Mouse (Mus musculus): ENCODE data around the gene Cdx4. TPM values are rescaled to one million over a fixed set of nuclear protein-coding genes. Genes with fewer than 3 reads are reported as not detected.

Cdx4 gene
- total RNA-seq (2012; rRNA removed) = not detected in 2 replicates
- not detected for polyA plus RNA-seq (2012; ENCODE audit: insufficient read depth in 1 of 2, insufficient read length in 2 of 2, low read depth in 1 of 2, low replicate concordance in 2 of 2, missing spikeins in 1 of 2)

DNA sequence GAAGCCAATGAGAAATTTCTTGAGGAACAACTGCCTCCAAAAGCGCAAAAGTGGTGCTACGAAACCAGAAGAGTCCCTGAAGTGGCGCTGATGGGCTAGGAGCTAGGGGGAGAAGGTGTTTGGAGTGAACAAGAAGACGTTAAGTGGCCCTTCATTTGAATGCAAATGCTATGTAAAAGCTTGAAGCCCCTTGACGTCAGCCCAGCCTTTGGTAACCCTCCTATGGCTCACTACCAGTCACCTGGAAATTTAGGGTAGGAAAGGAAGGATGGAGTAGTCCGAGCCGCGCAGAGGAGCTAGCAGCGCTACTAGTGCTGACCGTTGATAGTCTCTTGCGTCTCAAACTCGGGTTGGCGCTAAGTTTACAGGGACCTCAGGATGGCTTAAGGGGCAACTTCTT is at the start of gene Cdx4:
Cdx4 (plus strand) TSS at position 253 of the 400 bp plus-strand sequence.
- H3K27me3 ChIP-seq (ENCODE audit: control insufficient read depth in 1 of 2, insufficient read depth in 2 of 2, low read length in 2 of 2) = no peaks in the 10 kb centered on the region
- no peak within 1 kb of the TSS for H3K9ac ChIP-seq (ENCODE audit: control insufficient read depth, low read depth, low read length, poor library complexity, severe bottlenecking)
- no peaks in the 10 kb centered on the region for H3K4me1 ChIP-seq (ENCODE audit: control insufficient read depth in 1 of 2, insufficient read depth in 2 of 2, low read length in 2 of 2)
- H3K36me3 ChIP-seq (ENCODE audit: control insufficient read depth in 1 of 2, insufficient read depth in 2 of 2, low read length in 2 of 2) = no peaks in the 10 kb centered on the region
- H3K79me2 ChIP-seq (ENCODE audit: control insufficient read depth, insufficient read depth, low read length, poor library complexity) = no peaks in the 10 kb centered on the region
- no peak for DNase-seq (ENCODE audit: low read depth, low spot score)
- no peaks in the 10 kb centered on the region for H3K9me3 ChIP-seq (replicated peaks; ENCODE audit: insufficient read depth, low read length)
- no peak within 1 kb of the TSS for H3K27ac ChIP-seq (ENCODE audit: control insufficient read depth, low read depth, low read length)
- no peak for TF ChIP-seq RAD21 (IDR thresholded peaks at IDR 0.05; ENCODE audit: low read depth, low read length)
- TF ChIP-seq MEF2A (IDR thresholded peaks at IDR 0.05; ENCODE audit: extremely low read depth, insufficient replicate concordance, low read depth, low read length, poor library complexity, severe bottlenecking) = no peak
- TF ChIP-seq MAFK (IDR thresholded peaks at IDR 0.05; ENCODE audit: borderline replicate concordance, low read depth, low read length) = no peak
- no peak for TF ChIP-seq MXI1 (IDR thresholded peaks at IDR 0.05; ENCODE audit: low read depth, low read length)
- no peak for TF ChIP-seq E2F4 (IDR thresholded peaks at IDR 0.05; ENCODE audit: borderline replicate concordance, low read depth, low read length)
- TF ChIP-seq GABPA (IDR thresholded peaks at IDR 0.05; ENCODE audit: low read depth, low read length) = no peak
- no peak for TF ChIP-seq USF2 (IDR thresholded peaks at IDR 0.05; ENCODE audit: borderline replicate concordance in 1 of 2, insufficient read depth in 1 of 2, low read depth in 1 of 2, low read length in 2 of 2)
- no peak for TF ChIP-seq JUND (IDR thresholded peaks at IDR 0.05; ENCODE audit: low read depth, low read length)
- no peak for TF ChIP-seq USF1 (IDR thresholded peaks at IDR 0.05; ENCODE audit: low read depth, low read length)
- no peak for TF ChIP-seq KAT2A (conservative IDR thresholded peaks at IDR 0.05; ENCODE audit: low read depth, low read length)
- TF ChIP-seq CTCF (IDR thresholded peaks at IDR 0.05 in 2 of 3, conservative IDR thresholded peaks at IDR 0.05 in 1 of 3; ENCODE audit: control insufficient read depth in 1 of 3, insufficient read depth in 1 of 3, low read depth in 2 of 3, low read length in 3 of 3, poor library complexity in 1 of 3, severe bottlenecking in 1 of 3) = no peak
- no peak for TF ChIP-seq ZC3H11A (IDR thresholded peaks at IDR 0.05; ENCODE audit: low read depth, low read length)
- TF ChIP-seq GATA1 (IDR thresholded peaks at IDR 0.05; ENCODE audit: low read depth, low read length) = no peak
- no peak for TF ChIP-seq MAZ (IDR thresholded peaks at IDR 0.05; ENCODE audit: low read depth, low read length)
- no peak for TF ChIP-seq SIN3A (IDR thresholded peaks at IDR 0.05; ENCODE audit: low read length)
- no peak within 1 kb of the TSS for H3K4me3 ChIP-seq (ENCODE audit: control insufficient read depth in 1 of 2, insufficient read depth in 1 of 2, low read depth in 2 of 2, low read length in 2 of 2)

DNA sequence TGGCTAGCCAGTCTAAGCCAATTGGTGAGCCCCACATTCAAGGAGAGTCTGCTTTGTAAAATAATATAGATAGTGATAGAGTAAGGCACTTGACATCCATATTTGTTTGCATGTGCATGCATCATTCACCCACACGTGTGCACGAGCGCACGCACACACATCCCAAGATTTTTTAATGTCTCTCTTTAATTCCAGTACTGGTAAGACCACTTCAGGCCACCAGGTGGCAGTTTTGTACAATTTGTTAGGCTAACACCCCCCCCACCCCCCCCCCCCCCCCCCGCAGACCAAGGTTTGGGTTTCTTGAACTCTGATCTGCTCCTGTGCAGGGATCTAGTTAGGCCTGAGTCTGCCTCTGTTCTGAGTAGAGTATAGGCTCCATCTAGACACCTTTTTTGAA is 46.9 kb upstream of the Cdx4 start:
- H3K4me1 ChIP-seq (ENCODE audit: control insufficient read depth in 1 of 2, insufficient read depth in 2 of 2, low read length in 2 of 2) = no peaks in the 10 kb centered on the region
- no peaks in the 10 kb centered on the region for H3K9me3 ChIP-seq (replicated peaks; ENCODE audit: insufficient read depth, low read length)
- H3K9ac ChIP-seq (ENCODE audit: control insufficient read depth, low read depth, low read length, poor library complexity, severe bottlenecking) = no peak overlapping the region
- H3K27ac ChIP-seq (ENCODE audit: control insufficient read depth, low read depth, low read length) = no peak overlapping the region
- H3K27me3 ChIP-seq (ENCODE audit: control insufficient read depth in 1 of 2, insufficient read depth in 2 of 2, low read length in 2 of 2) = no peaks in the 10 kb centered on the region
- TF ChIP-seq MAX (IDR thresholded peaks at IDR 0.05; ENCODE audit: low read length) (no peak), ZNF384 (IDR thresholded peaks at IDR 0.05; ENCODE audit: low read depth, low read length) (no peak), POLR2AphosphoS2 (IDR thresholded peaks at IDR 0.05; ENCODE audit: low read length) (no peak), GATA1 (IDR thresholded peaks at IDR 0.05; ENCODE audit: low read depth, low read length) (no peak), ZKSCAN1 (IDR thresholded peaks at IDR 0.05; ENCODE audit: low read depth, low read length) (no peak), USF2 (IDR thresholded peaks at IDR 0.05; ENCODE audit: borderline replicate concordance in 1 of 2, insufficient read depth in 1 of 2, low read depth in 1 of 2, low read length in 2 of 2) (no peak), SIN3A (IDR thresholded peaks at IDR 0.05; ENCODE audit: low read length) (no peak), MAFK (IDR thresholded peaks at IDR 0.05; ENCODE audit: borderline replicate concordance, low read depth, low read length) (no peak), USF1 (IDR thresholded peaks at IDR 0.05; ENCODE audit: low read depth, low read length) (no peak), BHLHE40 (IDR thresholded peaks at IDR 0.05; ENCODE audit: borderline replicate concordance, low read depth, low read length) (no peak), ZMIZ1 (IDR thresholded peaks at IDR 0.05; ENCODE audit: low read depth, low read length) (no peak), MXI1 (IDR thresholded peaks at IDR 0.05; ENCODE audit: low read depth, low read length) (no peak), POLR2A (IDR thresholded peaks at IDR 0.05; ENCODE audit: control insufficient read depth in 1 of 2, insufficient read depth in 1 of 2, low read depth in 1 of 2, low read length in 2 of 2, poor library complexity in 1 of 2) (no peak), POLR2AphosphoS5 (IDR thresholded peaks at IDR 0.05; ENCODE audit: borderline replicate concordance, low read depth, low read length) (no peak), SMC3 (IDR thresholded peaks at IDR 0.05; ENCODE audit: low read depth, low read length) (no peak), CTCF (IDR thresholded peaks at IDR 0.05 in 2 of 3, conservative IDR thresholded peaks at IDR 0.05 in 1 of 3; ENCODE audit: control insufficient read depth in 1 of 3, insufficient read depth in 1 of 3, low read depth in 2 of 3, low read length in 3 of 3, poor library complexity in 1 of 3, severe bottlenecking in 1 of 3) (no peak), MYC (IDR thresholded peaks at IDR 0.05; ENCODE audit: low read depth, low read length) (no peak), KAT2A (conservative IDR thresholded peaks at IDR 0.05; ENCODE audit: low read depth, low read length) (no peak), EP300 (IDR thresholded peaks at IDR 0.05; ENCODE audit: low read depth in 1 of 2, low read length in 2 of 2) (no peak), MYB (IDR thresholded peaks at IDR 0.05; ENCODE audit: low read depth, low read length) (no peak)
- no peaks in the 10 kb centered on the region for H3K36me3 ChIP-seq (ENCODE audit: control insufficient read depth in 1 of 2, insufficient read depth in 2 of 2, low read length in 2 of 2)
- DNase-seq (ENCODE audit: low read depth, low spot score) = no peak
- H3K4me3 ChIP-seq (ENCODE audit: control insufficient read depth in 1 of 2, insufficient read depth in 1 of 2, low read depth in 2 of 2, low read length in 2 of 2) = no peak overlapping the region
- H3K79me2 ChIP-seq (ENCODE audit: control insufficient read depth, insufficient read depth, low read length, poor library complexity) = no peaks in the 10 kb centered on the region

Measured in MEL (cell line).